Mouse (Mus musculus) adrenal gland (tissue): ENCODE results near the gene Cdkal1.

Source experiments
- intact Hi-C: fragments of 180-260 bp; cut with DNase I; formaldehyde crosslinking; loops from one replicate; pipeline ENCODE4 v1.15.1; 2025

The Cdkal1 gene

GRCm38 (mm10) chr13:29429196-29429595 lies 426.3 kb downstream of the Cdkal1 start:
- intact Hi-C loops = no loop called here

GRCm38 (mm10) chr13:29416450-29417136 lies 438.9 kb downstream of the Cdkal1 start:
- intact Hi-C loops = no loop called here

- intact Hi-C loops = no loop called here
These were observed 439.5 kb downstream of the Cdkal1 start for GRCm38 (mm10) chr13:29415967-29416366.

- intact Hi-C loops = no loop called here
These were observed 440.6 kb downstream of the Cdkal1 start for GRCm38 (mm10) chr13:29414878-29415277.

- intact Hi-C loops = no loop called here
These were observed 441.0 kb downstream of the Cdkal1 start for GRCm38 (mm10) chr13:29414470-29414869.

- intact Hi-C loops = no loop called here
These were observed 444.3 kb downstream of the Cdkal1 start for GRCm38 (mm10) chr13:29411176-29411575.

GRCm38 (mm10) chr13:29407619-29408018 lies 447.9 kb downstream of the Cdkal1 start:
- intact Hi-C loops = no loop called here

GRCm38 (mm10) chr13:29405316-29405715 lies 450.2 kb downstream of the Cdkal1 start:
- intact Hi-C loops = no loop called here

- intact Hi-C loops = no loop called here
These were observed 452.3 kb downstream of the Cdkal1 start for GRCm38 (mm10) chr13:29403217-29403616.

GRCm38 (mm10) chr13:29402526-29403040 lies 452.9 kb downstream of the Cdkal1 start:
- intact Hi-C loops = no loop called here

GRCm38 (mm10) chr13:29399908-29400307 lies 455.6 kb downstream of the Cdkal1 start:
- intact Hi-C loops = no loop called here

GRCm38 (mm10) chr13:29398456-29398855 lies 457.0 kb downstream of the Cdkal1 start:
- intact Hi-C loops = no loop called here

GRCm38 (mm10) chr13:29395694-29396093 lies 459.8 kb downstream of the Cdkal1 start:
- intact Hi-C loops = no loop called here

GRCm38 (mm10) chr13:29390025-29390424 lies 465.4 kb downstream of the Cdkal1 start:
- intact Hi-C loops = no loop called here

- intact Hi-C loops = no loop called here
These were observed 466.6 kb downstream of the Cdkal1 start for GRCm38 (mm10) chr13:29388918-29389317.

- intact Hi-C loops = no loop called here
These were observed 477.9 kb downstream of the Cdkal1 start for GRCm38 (mm10) chr13:29377572-29377971.

- intact Hi-C loops = no loop called here
These were observed 483.6 kb downstream of the Cdkal1 start for GRCm38 (mm10) chr13:29371916-29372315.

GRCm38 (mm10) chr13:29371466-29371771 lies 484.1 kb downstream of the Cdkal1 start:
- intact Hi-C loops = no loop called here

GRCm38 (mm10) chr13:29370731-29371465 lies 484.6 kb downstream of the Cdkal1 start:
- intact Hi-C loops = no loop called here

- intact Hi-C loops = no loop called here
These were observed 486.7 kb downstream of the Cdkal1 start for GRCm38 (mm10) chr13:29368806-29369205.

GRCm38 (mm10) chr13:29364901-29365625 lies 490.4 kb downstream of the Cdkal1 start:
- intact Hi-C loops = no loop called here

- intact Hi-C loops = no loop called here
These were observed 491.5 kb downstream of the Cdkal1 start for GRCm38 (mm10) chr13:29364009-29364408.
